Mouse (Mus musculus) small intestine, adult 2 months (tissue): ENCODE data around the gene Aldob. TPM values are rescaled to one million over a fixed set of nuclear protein-coding genes. Genes with fewer than 3 reads are reported as not detected.

ENCODE experiments used
- H3K27ac ChIP-seq: fragments of 200-500 bp; 2 replicates; pipeline ENCODE4 v1.5.1; 2012; ENCODE audit warnings: low read depth, low read length, control low read depth, inconsistent platforms; ENCODE audit not compliant: insufficient read depth
- H3K27me3 ChIP-seq: fragments of 200-500 bp; 2 replicates; pipeline ENCODE4 v1.6.1; 2012; ENCODE audit warnings: mild to moderate bottlenecking, moderate library complexity, low read length, inconsistent platforms; ENCODE audit not compliant: control insufficient read depth, insufficient read depth
- H3K36me3 ChIP-seq: fragments of 200-500 bp; 2 replicates; pipeline ENCODE4 v1.6.1; 2012; ENCODE audit warnings: mild to moderate bottlenecking, low read length, control low read depth, inconsistent platforms; ENCODE audit not compliant: control insufficient read depth, insufficient read depth
- H3K4me1 ChIP-seq: fragments of 200-500 bp; 2 replicates; pipeline ENCODE4 v1.6.1; 2012; ENCODE audit warnings: low read length, inconsistent platforms, mixed read lengths; ENCODE audit not compliant: control insufficient read depth, insufficient read depth, insufficient read length
- H3K4me3 ChIP-seq: fragments of 200-500 bp; 2 replicates; pipeline ENCODE4 v1.5.1; 2012; ENCODE audit warnings: low read depth, mild to moderate bottlenecking, control low read depth, inconsistent platforms, low read length, moderate library complexity
- CTCF ChIP-seq: fragments of 200-500 bp; IDR thresholded peaks from 2 replicates; pipeline ENCODE4 v1.5.1; 2012; ENCODE audit warnings: low read depth, mild to moderate bottlenecking, control low read depth, inconsistent platforms, low read length, moderate library complexity, mixed read lengths; ENCODE audit not compliant: insufficient replicate concordance, insufficient read length; ENCODE audit errors: extremely low read depth
- POLR2A ChIP-seq: fragments of 200-500 bp; IDR thresholded peaks from 2 replicates; pipeline ENCODE4 v1.6.1; 2012; ENCODE audit warnings: low read depth, mild to moderate bottlenecking, control low read depth, inconsistent platforms, low read length, moderate library complexity
- WGBS: fragments of 180-500 bp; shearing (Covaris S2); methylation state at CpG from one replicate; pipeline ENCODE4 v1.1.7; 2018; 5-methylcytosine and 5-hydroxymethylcytosine counted together
- polyA plus RNA-seq: library from polyadenylated mRNA; depleted of rRNA; stranded (reverse); fragments of >200 nt; gene quantifications from 2 replicates; pipeline ENCODE4 v1.2.3, GENCODE M21; 2012

The Aldob gene
- polyA plus RNA-seq, 1 experiment, result 1,402 TPM

- 27% methylated on average over 5 of the region's 5 CpGs for WGBS
- no peaks in the 10 kb centered on the region for H3K27me3 ChIP-seq
- TF ChIP-seq CTCF (no peak), POLR2A (no peak)
- no peaks in the 10 kb centered on the region; the same call in 1 of the 2 replicates for H3K36me3 ChIP-seq
- peak overlapping the region; percentile 92 for H3K27ac ChIP-seq
- H3K4me3 ChIP-seq, result no peak overlapping the region
- peaks cover 10% of the 10 kb centered on the region; the same call in 1 of the 2 replicates for H3K4me1 ChIP-seq
Observed at GRCm38 (mm10) chr4:49553380-49553779, 4.0 kb upstream of the Aldob start.

DNA sequence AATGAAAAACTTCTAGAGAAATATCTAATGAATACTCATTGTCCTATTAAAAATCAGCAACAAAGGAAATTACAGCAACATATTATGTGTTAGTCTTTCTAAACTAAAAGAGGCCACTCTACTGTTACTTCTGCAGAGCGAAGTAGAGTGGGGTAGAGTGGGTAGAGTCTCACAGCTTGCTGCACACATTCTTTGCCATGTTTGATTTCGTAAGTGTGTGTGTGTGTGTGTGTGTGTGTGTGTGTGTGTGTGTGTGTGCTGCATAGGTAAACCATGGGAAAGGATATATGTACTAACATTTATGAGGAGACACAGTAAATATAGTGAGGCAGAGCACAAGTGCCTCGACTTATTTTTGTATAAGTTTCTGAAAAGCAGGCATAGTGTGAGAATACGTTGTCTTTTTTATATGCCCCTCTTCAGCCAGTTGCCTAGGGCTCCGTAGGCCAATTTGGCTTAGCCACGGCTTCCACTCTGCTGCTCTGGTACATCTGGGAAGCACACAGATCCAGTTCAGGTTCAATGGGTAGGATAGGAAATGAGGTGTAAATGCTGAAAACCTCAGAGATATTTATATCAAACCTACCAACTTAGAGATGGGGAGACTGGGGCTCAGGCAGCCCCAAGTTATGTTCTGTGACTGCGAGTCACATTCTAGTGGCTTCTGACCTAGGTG, 1.7 kb downstream of the Aldob start:
- 26% methylated on average over 7 of the region's 7 CpGs for WGBS
- Histone ChIP-seq H3K4me1 (no peaks in the 10 kb centered on the region; the same call in 1 of the 2 replicates), H3K27ac (peak overlapping the region; percentile 100), H3K36me3 (peaks cover 34% of the 10 kb centered on the region), H3K27me3 (no peaks in the 10 kb centered on the region), H3K4me3 (peak overlapping the region; percentile 60; the same call in 1 of the 2 replicates)
- TF ChIP-seq POLR2A (no peak), CTCF (no peak; the same call in 1 of the 2 replicates)

- no peak for TF ChIP-seq CTCF
- no peak for TF ChIP-seq POLR2A
- WGBS, result 19% methylated on average over 6 of the region's 6 CpGs
- peak overlapping the region; percentile 86 for H3K27ac ChIP-seq
- peaks cover 39% of the 10 kb centered on the region for H3K36me3 ChIP-seq
- H3K4me1 ChIP-seq, result no peaks in the 10 kb centered on the region; the same call in 1 of the 2 replicates
- H3K4me3 ChIP-seq, result no peak overlapping the region
- no peaks in the 10 kb centered on the region for H3K27me3 ChIP-seq
Observed at GRCm38 (mm10) chr4:49546873-49547543, 2.3 kb downstream of the Aldob start.

DNA sequence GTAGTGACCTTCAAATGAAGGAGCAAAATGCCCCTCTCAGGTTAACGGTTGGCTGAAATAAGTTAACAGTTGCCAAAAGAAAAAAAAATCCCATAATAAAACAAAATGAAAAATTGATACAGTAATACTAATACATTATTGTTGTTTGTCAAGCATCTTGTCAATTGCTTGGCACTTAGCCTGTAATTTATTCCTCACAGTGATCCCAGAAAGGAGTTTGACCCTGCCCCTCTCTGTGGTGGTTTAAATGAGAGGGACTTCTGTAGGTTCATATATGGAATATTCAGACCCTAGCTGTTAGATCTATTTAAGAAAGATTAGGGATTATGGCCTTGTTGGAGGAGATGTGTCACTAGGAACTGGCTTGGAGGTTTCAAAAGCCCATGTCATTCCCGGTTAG, 3.3 kb downstream of the Aldob start:
- Histone ChIP-seq H3K27ac (peak overlapping the region; percentile 86), H3K36me3 (peaks cover 47% of the 10 kb centered on the region), H3K4me1 (no peaks in the 10 kb centered on the region; the same call in 1 of the 2 replicates), H3K4me3 (peak overlapping the region; percentile 58), H3K27me3 (no peaks in the 10 kb centered on the region)
- TF ChIP-seq POLR2A (no peak), CTCF (no peak)
- WGBS, result 38% methylated on average over 2 of the region's 2 CpGs

GRCm38 (mm10) chr4:49540966-49541365, 8.4 kb downstream of the Aldob start:
- H3K4me3 ChIP-seq, result no peak overlapping the region
- H3K36me3 ChIP-seq, result peaks cover 81% of the 10 kb centered on the region
- no peaks in the 10 kb centered on the region for H3K27me3 ChIP-seq
- no peak overlapping the region for H3K27ac ChIP-seq
- no peak for TF ChIP-seq CTCF
- TF ChIP-seq POLR2A, result no peak
- WGBS, result 78% methylated on average over 3 of the region's 3 CpGs
- H3K4me1 ChIP-seq, result no peaks in the 10 kb centered on the region; the same call in 1 of the 2 replicates

GRCm38 (mm10) chr4:49539665-49540064, 9.7 kb downstream of the Aldob start:
- no peak overlapping the region for H3K27ac ChIP-seq
- peaks cover 74% of the 10 kb centered on the region for H3K36me3 ChIP-seq
- TF ChIP-seq CTCF (no peak), POLR2A (no peak)
- WGBS, result 65% methylated on average over 6 of the region's 6 CpGs
- no peak overlapping the region for H3K4me3 ChIP-seq
- H3K4me1 ChIP-seq, result no peaks in the 10 kb centered on the region
- no peaks in the 10 kb centered on the region for H3K27me3 ChIP-seq

DNA sequence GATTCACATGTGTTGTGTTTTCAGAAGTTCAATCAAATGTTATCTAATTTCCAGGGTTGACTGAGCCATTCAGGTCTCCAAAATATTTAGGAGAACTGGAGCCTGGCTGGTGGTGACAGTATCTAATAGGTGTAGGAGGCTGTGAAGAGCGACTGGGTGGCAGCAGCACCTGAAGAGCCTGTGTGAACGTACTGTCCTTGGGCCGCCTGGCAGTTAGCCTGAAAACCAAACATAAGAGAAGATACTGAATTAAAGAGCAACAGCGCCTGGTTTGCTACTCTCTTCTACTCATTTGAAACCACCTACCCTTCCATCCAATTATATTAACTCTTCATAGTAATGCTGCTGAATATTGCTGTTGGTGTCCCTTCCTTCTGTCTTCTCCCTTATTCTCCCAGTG, 12.7 kb downstream of the Aldob start:
- 83% methylated on average over 4 of the region's 4 CpGs for WGBS
- H3K4me3 ChIP-seq, result no peak overlapping the region

More for the DNA sequence above, 12.7 kb downstream of the Aldob start:
- peaks cover 46% of the 10 kb centered on the region for H3K36me3 ChIP-seq
- no peaks in the 10 kb centered on the region for H3K4me1 ChIP-seq
- H3K27ac ChIP-seq, result no peak overlapping the region
- no peaks in the 10 kb centered on the region for H3K27me3 ChIP-seq
- no peak for TF ChIP-seq CTCF
- no peak for TF ChIP-seq POLR2A
